Mouse (Mus musculus) spleen, postnatal 10 days (tissue): ENCODE measurements at regions not wholly inside any gene's neighbourhood (a gene's known extent, or its start where the extent isn't known, plus 50 kb on each side); places are given as distances from the start of the nearest gene placed in this dataset.

Experiments used
- DNase-seq, 2 experiments: peaks; one replicate each; pipeline ENCODE4 v3.0.0; 2021 to 2022; ENCODE audit warnings: low spot score in 2 of 2

DNA sequence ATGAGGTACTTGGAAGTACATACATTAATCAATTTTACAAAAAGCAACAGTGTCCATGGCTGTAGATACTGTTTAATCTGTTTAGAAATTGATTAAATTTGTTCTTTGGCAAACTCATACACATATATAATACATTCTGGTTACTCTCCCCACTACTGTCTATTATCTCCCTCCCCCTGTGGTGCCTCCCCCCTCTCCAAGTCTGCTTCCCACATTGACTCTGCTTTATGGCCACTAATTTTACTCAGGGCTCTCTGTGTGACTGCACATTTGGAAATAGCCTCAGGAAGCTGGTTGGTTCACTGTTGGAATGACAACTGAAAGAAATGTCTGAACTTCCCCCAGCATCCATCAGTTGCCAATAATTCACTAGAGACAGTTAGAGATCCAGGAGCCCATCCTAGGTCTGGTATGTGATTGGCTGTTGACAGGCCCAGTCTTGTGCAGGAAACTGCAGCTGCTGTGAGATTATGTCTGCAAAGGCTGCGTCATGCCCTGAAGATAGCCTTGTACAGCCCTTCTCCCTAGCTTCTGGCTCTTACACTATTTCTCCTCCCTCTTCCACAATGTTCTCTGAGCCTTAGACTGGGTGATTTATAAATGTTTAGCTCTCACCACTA, 204.6 kb upstream of the Trib2 start:
- no peak for DNase-seq

DNA sequence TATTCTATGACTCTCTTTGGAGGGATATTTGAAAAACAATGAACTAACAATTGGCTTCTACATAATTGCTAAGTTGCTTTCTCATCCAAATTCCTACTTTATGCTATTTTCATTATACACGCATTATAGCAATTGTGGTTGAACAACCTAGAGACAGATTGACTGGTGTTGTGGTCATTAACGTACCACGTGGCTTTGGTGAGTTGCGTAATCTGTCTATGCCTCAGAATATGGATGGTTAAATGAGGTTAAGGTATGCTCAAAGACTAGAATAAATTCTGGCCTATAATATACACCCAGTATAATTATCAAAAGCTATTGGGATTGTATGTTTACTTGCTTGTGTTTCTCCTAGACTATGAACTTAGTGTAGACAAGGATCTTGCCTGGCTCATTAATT, 201.5 kb upstream of the Trib2 start:
- DNase-seq: no peak

DNA sequence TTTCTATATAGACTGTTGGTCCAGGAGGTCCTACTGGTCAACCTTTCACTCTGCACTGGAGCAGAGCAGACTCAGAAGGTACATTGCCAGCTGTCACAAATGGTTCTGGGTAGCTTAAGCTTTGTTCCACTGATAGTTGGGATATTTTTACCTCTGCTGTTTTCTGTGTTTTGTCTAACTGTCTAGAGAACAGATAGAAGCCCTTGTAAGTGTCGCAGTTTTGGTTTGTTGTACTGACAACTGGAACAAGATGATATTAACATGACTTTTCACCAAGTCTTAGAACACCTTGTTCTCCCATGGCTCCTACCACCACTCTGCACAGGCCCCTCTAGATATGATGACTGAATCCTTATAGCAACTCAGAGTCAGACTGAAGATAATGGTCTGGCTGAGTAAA, 199.9 kb upstream of the Trib2 start:
- DNase-seq: no peak

DNA sequence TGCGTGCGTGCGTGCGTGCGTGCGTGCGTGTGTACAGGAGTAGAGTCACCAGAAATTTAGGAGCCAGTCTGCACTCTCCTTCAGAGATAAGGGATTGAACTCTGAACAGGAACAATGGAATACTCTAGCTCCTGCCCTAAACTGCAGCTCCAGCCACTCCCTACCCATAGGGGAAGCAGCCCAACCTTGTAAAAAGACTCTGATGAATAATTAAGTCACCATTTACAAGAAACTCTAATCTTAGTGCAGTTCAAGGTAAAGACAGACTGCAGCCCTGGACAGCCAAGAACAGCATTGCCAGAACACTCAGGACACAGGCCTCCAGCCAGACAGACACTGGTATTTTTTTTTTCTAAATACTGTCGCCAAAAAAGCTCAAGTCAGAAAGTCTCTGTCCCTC, 198.9 kb upstream of the Trib2 start:
- DNase-seq: no peak

DNA sequence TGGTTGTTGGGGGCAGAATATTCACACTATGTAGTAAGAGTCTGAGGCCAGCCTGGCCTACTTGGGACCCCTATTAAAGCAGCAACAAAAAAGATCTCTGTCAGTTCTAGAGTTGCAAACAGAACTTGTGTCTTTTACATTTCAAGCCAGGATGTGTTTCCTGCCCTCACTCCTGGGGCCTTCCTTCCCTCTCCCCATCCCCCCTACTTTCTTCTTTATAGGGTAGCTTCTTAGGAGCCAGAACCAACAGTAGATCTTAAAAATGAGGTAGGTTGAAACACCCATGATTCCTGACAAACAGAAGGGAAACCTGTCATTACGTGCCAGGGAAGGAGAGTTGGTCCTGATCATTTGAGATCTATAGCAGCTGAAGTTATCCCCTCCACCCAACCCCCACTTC, 198.0 kb upstream of the Trib2 start:
- no peak for DNase-seq

DNA sequence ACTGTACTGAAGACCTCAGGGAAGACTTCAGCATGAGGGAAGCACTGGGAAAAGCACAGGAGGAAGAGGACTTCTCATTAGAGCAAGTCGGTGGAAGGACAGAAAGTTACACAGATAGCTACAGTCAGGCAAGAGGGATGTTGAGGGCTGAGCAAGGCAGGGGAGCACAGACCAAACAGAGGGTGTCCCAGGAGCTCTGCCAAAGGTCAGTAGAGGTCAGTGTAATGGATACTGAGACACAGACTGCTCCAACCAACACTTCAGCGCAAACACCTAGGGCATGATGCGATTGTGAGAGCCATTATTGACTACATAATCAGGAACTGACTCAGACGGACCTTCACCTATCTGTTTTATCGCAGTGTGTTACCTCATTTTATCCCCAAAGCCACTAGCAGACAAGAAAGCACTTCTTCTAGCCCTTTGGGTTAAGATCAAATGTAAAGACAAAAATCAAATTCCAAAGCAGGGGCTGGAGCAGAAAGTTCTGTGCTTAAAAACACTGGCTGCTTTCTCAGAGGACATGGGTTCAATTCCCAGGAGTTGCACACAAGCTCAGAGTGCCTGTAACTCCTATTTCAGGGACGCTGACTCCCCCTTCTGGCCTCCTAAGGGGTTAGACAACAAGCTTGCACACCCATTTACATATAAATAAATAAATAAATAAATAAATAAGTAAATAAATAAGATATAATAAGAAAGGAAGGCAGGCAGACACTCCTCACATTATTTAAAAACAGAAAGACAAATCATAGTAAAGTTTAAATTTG, 197.3 kb upstream of the Trib2 start:
- DNase-seq: no peak

DNA sequence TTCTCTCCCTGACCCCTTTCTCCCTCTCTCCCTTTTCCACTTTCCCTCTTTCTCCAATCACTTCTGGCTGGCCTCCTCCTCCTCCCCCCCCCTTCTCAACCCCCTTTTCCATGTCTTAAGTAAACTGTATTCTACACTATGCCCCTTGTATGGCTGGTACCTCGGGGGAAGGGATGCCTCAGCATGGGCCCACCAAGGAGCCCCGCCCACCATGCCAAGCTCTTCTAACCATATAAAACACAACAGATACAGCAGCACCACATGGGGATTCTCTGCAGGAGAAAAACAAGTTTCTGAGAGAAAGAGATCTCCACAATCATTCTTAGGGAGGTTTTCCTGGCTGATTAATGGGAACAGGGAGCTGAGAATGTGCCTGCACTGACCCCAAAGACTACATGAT, 196.6 kb upstream of the Trib2 start:
- DNase-seq: no peak

DNA sequence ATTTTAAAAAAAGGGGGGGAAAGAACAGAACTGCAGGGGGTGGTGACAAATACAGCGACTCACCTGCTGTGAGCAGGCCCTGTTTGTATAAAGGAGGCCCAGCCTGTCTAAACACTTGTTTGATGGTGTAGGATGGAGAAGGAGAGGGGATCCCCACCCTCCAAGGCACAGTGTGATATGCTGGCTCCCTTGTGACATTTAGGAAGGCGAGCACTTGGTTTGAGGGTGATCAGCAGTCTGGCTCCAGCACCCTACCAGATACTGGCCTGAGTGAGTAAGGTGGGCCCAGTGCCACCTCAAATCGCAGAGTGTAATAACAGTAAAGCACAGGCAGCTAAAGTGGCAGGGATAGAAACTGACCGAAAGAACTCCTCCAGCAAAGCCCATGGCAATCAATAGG, 195.4 kb upstream of the Trib2 start:
- no peak for DNase-seq

DNA sequence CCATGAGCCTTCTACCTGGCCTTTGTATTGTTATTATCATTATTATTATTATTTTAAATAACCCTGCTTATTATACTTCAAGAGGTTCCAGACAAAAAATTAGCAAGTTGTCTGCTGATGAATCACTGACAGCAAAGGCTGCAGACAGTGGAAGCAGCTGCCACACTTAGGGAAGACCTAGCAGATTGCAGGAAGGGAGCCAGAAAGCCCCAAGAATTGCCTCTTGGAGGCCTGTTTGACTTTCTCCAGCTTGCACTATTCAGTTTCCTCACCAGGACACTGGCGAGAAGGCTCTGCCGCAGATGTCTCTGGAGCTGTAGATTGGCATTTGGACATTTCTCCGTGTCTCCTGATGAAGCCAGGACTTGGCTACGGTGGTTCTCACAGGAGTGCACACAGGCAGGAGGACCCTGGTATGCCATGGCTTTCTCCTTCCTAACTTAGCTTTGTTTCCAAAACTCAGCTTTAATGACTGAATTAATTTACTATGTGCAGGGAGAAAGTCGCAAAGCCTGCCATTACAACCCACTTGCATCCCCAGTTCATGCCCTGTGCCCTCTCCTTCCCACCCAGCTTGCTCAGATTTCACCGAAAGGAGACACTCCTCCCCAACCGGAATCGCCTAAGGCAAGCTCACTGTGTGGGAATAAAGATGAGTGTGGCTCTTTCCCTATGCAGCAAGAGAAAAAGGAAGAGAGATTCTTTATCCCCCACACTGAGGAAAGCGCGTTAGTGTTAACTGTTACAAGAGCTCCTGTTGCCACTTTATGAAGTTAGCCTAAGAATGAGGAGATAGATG, 193.3 kb upstream of the Trib2 start:
- no peak for DNase-seq

DNA sequence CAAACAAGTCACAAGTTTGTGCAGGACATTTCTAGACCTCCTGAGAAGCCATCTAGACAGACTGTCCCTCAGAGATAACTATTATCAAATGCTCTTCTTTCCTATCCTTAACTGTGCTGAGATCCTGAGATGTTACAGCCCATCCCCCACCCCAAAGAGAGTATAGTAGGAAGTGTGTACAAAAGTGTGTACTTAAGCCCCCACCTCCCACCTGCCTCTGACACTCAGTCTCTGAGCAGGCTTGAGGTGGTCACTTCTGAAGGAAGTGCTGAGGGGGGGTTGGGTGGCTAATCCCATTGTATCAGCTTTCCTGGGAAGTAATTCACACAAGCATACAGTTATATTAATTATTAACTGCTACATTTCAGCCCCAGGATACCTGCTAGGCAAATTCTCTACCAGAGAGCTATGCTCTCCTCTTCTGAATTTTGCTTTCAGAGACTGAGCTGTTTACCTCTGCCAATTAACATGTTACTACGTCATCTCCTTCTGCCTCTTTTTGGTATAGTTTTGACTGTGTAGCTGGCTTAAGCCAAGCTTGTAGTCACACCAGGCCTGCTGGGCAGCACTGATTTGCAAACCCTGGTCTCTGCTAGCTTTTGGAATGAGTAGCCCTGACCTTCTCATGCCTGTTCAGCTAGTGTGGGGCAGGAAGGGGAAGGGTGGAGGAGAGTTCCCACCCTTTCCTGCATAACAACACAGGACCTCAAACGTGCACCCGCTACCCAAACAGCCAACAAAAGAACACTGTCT, 192.2 kb upstream of the Trib2 start:
- peak in 1 of 2 experiments; percentile 31 for DNase-seq

DNA sequence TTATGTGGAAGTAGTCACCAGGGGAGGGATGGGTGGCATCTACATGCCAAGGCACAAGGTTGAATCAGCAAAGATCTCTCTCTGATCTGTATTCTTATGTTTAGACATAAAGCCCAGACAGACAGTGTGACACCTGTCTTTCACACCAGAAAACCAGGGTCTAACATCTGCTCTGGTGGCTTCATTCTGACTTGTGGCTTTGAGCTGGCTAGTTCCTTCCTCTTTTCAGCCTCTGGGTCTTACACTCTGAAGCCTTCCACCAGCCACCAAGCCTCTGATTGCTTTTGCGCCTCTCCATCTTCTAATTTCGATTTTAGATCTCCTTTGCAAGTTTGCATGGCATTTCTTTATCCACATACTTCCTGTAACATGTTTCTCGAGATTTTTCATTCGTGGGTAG, 191.5 kb upstream of the Trib2 start:
- DNase-seq: peak in 1 of 2 experiments; percentile 31

DNA sequence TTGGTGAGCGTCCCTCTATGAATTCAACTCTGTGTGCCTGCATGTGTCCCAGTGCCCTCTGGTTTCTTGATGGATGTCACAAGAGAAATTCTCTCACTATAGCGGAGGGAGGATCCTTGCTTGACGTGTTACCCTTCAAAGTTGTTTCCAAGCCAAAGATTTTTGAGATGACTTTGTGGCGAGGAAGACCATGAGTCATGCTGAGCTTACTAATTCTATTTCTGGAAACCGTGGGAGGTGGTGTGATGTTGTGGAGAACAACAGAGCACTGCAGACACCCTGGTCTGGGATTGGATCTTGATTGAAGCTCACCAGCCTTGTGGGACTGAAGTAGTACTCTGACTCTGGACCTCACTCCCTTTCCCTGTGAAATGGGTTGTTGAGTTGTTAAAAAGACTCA, 190.0 kb upstream of the Trib2 start:
- DNase-seq: no peak

DNA sequence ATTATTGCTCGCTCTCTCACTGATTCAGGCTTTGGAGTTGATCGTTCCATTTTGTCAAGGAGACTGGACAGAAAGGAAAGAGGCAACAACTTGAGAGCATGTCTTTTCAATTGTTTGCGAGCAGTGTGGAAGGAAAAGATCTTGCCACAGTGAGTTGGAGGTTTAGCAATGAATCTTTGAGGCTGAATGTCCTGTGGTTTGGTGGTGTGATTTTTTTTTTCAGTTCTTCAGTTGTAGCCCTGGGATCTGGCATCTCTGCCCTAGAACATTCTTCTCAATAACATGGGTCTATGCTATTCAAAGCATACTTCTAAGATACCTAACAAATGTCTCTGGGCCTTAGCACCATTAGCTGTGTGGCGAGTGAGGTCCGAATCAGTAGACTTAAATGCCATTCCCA, 189.6 kb upstream of the Trib2 start:
- no peak for DNase-seq

DNA sequence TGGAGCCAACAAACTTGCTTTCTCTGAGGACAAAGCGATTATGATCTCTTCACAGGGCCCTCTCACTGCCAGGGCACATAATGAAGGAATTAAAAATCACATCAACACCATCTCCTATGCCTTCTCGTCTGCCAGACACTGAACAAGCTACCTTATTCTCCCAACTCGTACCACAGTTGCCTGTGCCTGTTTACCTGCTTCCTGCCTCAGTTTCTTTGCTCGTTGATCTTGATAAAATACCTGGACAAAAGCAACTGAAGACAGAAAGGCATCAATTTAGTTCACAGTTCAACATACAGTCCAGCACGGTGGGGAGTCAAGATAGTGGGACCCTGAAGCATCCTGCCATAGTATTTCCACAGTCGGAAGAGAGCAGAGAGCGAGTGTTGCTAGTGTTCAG, 185.1 kb upstream of the Trib2 start:
- DNase-seq: no peak

DNA sequence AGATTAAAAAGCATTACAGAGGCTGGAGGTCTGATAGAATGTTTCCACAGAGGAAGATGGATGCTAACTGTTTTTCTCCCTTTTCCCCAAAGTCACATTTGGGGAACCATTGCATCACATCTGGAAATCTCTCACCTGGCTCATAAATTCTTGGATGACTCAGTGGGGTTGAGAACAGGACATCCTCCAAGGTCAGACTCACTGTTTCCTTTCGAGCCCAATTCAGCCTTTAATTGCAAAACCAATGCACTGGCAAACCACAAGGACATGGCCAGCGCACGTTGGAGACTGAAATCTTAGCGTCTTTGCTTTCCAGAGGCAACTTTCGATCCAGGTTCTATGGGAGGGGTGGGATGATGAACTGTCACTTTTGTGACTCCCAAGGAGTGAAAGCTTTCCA, 184.5 kb upstream of the Trib2 start:
- no peak for DNase-seq

DNA sequence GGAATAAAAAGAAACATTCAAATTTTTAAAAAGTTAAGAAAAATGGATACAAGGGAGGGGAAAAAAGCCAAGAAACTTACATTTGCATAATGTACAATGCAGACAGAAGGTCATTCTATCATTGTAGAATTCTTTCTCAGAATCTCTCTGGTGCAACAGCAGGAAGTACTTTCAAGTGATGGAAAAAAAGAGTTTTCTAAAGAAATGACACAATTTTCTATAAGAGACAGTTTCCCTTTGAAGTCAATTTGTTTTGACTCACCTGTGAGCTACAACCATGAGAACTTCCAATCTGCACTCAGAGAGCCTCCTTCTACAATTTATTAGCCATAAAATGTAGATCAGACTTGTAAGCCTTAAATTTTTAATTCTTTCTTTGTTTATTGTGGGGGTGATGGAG, 181.6 kb upstream of the Trib2 start:
- no peak for DNase-seq

DNA sequence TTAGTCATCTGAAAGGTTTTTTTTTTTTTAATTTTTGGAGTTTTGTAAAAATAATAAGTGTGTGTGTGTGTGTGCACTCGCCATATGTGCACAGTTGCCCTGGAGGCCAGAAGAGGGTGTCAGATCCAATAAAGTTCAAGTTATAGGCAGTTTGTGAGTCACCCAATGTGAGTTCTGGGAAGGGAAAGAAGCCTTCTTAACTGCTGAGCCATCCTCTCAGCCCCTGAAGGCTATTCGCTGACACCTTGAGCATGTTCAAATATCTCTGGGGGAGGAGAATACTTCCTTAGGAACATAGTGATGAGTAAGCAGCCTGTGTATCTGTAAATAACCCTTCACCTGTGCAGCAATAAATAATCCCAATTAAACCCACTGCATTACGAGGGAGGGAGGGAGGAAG, 177.1 kb upstream of the Trib2 start:
- DNase-seq: no peak

DNA sequence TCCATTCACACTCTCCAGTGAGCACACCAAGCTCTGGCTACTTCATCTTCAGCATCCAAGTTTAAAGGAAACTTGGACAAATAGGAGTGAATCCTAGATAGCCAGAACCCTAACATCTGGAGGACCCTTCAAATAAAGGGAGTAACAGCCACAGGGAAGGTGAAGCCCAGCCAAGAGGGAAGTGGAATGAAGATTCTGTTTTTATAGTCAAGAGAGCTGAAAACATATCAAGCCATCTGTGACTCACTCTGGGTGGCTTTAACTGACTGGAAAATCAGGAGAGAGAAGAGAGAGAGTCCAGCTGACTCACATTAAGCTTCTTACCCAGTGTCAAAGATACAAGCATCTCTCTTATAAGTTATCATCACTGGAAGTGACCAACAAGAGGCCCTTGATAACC, 169.6 kb upstream of the Trib2 start:
- DNase-seq: no peak

DNA sequence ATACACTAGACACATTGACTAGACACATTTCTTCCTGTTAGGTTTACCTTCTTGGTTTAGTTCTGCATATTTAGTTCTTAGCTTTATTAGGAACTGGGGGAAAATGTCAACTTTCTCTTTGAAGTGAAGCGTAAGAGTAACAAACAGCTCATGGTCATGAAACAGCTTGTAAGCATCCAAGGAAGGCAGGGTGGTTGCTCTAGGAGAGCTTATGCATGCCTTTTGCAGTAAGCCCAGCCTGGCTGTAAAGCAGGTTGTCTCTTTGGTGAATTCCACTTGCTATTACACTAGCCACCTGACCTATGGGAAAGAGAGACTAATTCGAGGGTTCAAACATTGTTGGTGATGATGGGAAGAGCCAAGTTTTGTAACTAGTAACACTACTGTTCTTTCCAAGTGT, 168.9 kb upstream of the Trib2 start:
- no peak for DNase-seq

DNA sequence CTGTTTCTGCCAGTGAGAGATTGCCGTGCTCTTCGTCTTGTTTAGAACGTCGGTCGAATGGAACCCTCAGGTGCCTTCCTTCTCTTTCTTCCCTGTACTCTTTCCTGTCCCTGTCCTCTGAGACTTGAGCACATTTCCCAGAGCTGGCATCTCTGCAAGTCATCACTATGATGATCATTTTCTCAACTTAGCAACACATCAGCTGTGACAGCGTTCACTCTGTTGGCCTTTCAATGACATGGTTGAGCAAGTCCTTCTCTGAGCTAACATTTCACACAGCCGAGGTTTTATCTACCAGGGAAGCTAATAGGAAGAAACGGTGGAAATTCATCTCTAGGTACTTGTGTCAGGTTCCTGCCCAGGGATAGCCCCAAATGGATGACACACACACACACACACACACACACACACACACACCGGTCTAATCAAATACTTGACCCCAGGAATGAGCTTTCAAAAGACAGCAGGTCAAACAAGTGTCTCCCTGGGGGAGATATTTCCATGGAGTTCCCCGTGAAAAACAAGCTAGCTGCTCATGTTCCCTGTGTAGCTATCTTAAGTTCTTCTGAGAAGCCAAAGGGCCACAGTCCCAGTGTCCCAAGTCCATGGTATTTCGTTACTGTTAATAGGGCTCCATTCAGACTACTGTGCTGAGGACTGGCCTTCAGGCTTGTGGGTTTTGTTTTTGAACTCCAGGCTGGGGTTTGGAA, 167.0 kb upstream of the Trib2 start:
- no peak for DNase-seq

DNA sequence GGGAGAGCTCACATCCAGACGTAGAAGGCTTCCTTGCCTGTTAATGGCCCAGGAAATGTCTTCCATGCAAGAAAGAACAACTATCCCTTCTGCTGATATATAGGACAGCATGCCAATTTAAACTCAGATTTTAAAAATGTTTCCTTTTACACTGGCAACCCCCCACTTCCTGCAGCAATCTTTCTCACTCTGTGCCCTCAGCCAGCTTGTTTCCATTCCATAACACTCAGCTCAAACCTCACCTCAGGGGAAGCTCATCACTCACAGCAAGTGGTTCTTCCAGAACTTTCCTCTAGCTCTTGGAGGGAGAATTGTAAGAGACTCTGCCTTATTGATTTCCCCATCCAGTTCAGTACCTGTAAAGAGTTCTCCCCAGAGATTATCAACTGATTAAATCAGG, 165.0 kb upstream of the Trib2 start:
- DNase-seq: no peak

DNA sequence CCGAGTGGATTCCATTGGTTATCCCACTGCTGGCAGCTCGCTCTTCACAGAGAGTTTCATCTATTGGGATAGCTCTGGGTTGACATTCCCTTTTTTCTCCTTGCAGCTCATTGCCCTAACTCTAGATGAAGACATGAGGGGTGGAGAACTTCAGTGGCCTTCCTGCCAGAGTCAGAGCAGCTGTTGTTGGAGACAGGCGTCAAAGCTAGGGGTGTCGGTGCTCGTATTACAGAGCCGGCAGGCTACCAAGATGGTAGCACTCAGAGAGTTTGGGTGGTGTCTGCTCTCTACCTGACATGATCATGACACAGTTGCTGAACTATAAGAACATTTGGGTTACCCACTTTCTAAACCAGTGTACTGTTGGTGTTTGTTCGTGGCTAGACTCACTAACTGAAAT, 162.5 kb upstream of the Trib2 start:
- DNase-seq: no peak
